Mouse (Mus musculus) spleen, adult 2 months (tissue): ENCODE results near the gene Ror1.

Experiments used
- CTCF ChIP-seq: fragments of 200-500 bp; IDR thresholded peaks from 2 replicates; pipeline ENCODE4 v1.5.1; 2011; ENCODE audit warnings: mild to moderate bottlenecking, inconsistent platforms; ENCODE audit not compliant: insufficient read depth, insufficient read length, insufficient replicate concordance; ENCODE audit errors: extremely low read depth
- POLR2A ChIP-seq: fragments of 200-500 bp; IDR thresholded peaks from 2 replicates; pipeline ENCODE4 v1.6.1; 2011; ENCODE audit warnings: low read depth, low read length, inconsistent platforms

- TF ChIP-seq CTCF (no peak), POLR2A (no peak)
These were observed 232.9 kb downstream of the Ror1 start for GRCm38 (mm10) chr4:100328361-100328970.
